Mouse (Mus musculus) kidney, embryonic 15.5 days (tissue): Measurements from ENCODE around the gene Rasgrf1. TPM values are rescaled to one million over a fixed set of nuclear protein-coding genes. Genes with fewer than 3 reads are reported as not detected.

ENCODE experiments used
- ATAC-seq: fragments of 200-750 bp; cut with Nextera tagmentation; replicated peaks from 2 replicates; pipeline ENCODE4 v1.8.0; 2017; ENCODE audit warnings: moderate TSS enrichment; ENCODE audit not compliant: low FRiP score
- H3K27ac ChIP-seq: fragments of 300-500 bp; sonication (generic); 2 replicates; pipeline ENCODE4 v1.5.1; 2015; ENCODE audit warnings: mild to moderate bottlenecking, inconsistent platforms
- H3K27me3 ChIP-seq: fragments of 300-500 bp; sonication (generic); 2 replicates; pipeline ENCODE4 v1.6.1; 2015; ENCODE audit warnings: inconsistent platforms
- H3K36me3 ChIP-seq: fragments of 300-500 bp; sonication (generic); 2 replicates; pipeline ENCODE4 v1.6.1; 2015; ENCODE audit warnings: inconsistent platforms
- H3K4me1 ChIP-seq: fragments of 300-500 bp; sonication (generic); 2 replicates; pipeline ENCODE4 v1.6.1; 2015; ENCODE audit warnings: inconsistent platforms
- H3K4me2 ChIP-seq: fragments of 300-500 bp; sonication (generic); 2 replicates; pipeline ENCODE4 v1.6.1; 2015; ENCODE audit warnings: moderate library complexity, mild to moderate bottlenecking, inconsistent platforms
- H3K4me3 ChIP-seq: fragments of 300-500 bp; sonication (generic); replicated peaks from 2 replicates; pipeline ENCODE4 v1.5.1; 2015; ENCODE audit warnings: mild to moderate bottlenecking, inconsistent platforms
- H3K9ac ChIP-seq: fragments of 300-500 bp; sonication (generic); 2 replicates; pipeline ENCODE4 v1.6.1; 2015; ENCODE audit warnings: mild to moderate bottlenecking, inconsistent platforms
- H3K9me3 ChIP-seq: fragments of 300-500 bp; sonication (generic); replicated peaks from 2 replicates; pipeline ENCODE4 v1.6.1; 2016; ENCODE audit warnings: inconsistent platforms
- WGBS: fragments of 180-500 bp; shearing (Covaris S2); methylation state at CpG from one replicate; pipeline ENCODE4 v1.1.7; 2015; ENCODE audit warnings: mixed read lengths; 5-methylcytosine and 5-hydroxymethylcytosine counted together
- polyA plus RNA-seq: library from polyadenylated mRNA; unstranded; fragments of >200 nt; fragmentation: Nextera tagmentation; extraction: Ambion mirVana; gene quantifications from 2 replicates; pipeline ENCODE4 v1.2.1, GENCODE M21; 2015

Rasgrf1 gene
- polyA plus RNA-seq, 1 experiment from 2014 or later, result 0.14 TPM

GRCm38 (mm10) chr9:89974463-89974931 is 64.8 kb downstream of the Rasgrf1 start:
- Histone ChIP-seq H3K4me1 (0 out of 2 replicates have a peak, but pooled peaks cover 4% of the 10 kb centered on the region), H3K9me3 (no peaks in the 10 kb centered on the region), H3K36me3 (no peaks in the 10 kb centered on the region), H3K4me2 (no peak overlapping the region), H3K9ac (no peak overlapping the region), H3K27ac (no peak overlapping the region), H3K27me3 (no peaks in the 10 kb centered on the region), H3K4me3 (no peak overlapping the region)
- 76% methylated on average over 10 of the region's 10 CpGs for WGBS
- no peak for ATAC-seq

GRCm38 (mm10) chr9:89976366-89976940 is 66.7 kb downstream of the Rasgrf1 start:
- H3K36me3 ChIP-seq, result no peaks in the 10 kb centered on the region
- no peak overlapping the region for H3K4me2 ChIP-seq
- no peaks in the 10 kb centered on the region for H3K9me3 ChIP-seq
- no peak overlapping the region for H3K9ac ChIP-seq
- H3K4me3 ChIP-seq, result no peak overlapping the region
- no peaks in the 10 kb centered on the region for H3K27me3 ChIP-seq
- no peak overlapping the region for H3K27ac ChIP-seq
- ATAC-seq, result no peak
- H3K4me1 ChIP-seq, result 0 out of 2 replicates have a peak, but pooled peaks cover 4% of the 10 kb centered on the region
- WGBS, result 72% methylated on average over 6 of the region's 6 CpGs

DNA sequence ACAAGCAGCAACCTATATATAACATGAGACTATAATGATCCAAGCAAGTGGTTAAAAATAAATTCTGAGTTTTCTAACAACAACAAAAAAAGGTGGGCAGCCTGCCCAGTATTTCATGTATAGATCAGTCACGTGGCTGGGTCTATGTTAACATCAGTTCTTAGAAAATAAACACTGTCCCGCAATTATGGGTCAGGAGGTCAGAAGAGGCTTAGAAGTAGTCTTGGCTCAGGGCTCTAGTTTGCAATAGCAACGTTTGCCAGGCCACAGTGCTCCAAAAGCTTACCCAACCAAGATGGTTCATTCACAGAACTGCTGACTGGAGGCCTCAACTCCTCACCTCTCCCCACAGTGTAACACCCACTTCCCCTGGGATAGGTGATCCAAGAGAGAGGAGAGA is 69.5 kb downstream of the Rasgrf1 start:
- no peak overlapping the region for H3K4me2 ChIP-seq
- H3K9ac ChIP-seq, result no peak overlapping the region
- H3K9me3 ChIP-seq, result no peaks in the 10 kb centered on the region
- 0 out of 2 replicates have a peak, but pooled peaks cover 4% of the 10 kb centered on the region for H3K4me1 ChIP-seq
- WGBS, result 23% methylated on average over 3 of the region's 3 CpGs
- H3K27me3 ChIP-seq, result no peaks in the 10 kb centered on the region
- no peak overlapping the region for H3K27ac ChIP-seq
- H3K4me3 ChIP-seq, result no peak overlapping the region
- no peak for ATAC-seq
- no peaks in the 10 kb centered on the region for H3K36me3 ChIP-seq

- Histone ChIP-seq H3K36me3 (no peaks in the 10 kb centered on the region), H3K27ac (no peak overlapping the region), H3K4me1 (0 out of 2 replicates have a peak, but pooled peaks cover 4% of the 10 kb centered on the region), H3K9ac (no peak overlapping the region), H3K9me3 (no peaks in the 10 kb centered on the region), H3K4me2 (no peak overlapping the region), H3K4me3 (no peak overlapping the region), H3K27me3 (no peaks in the 10 kb centered on the region)
- no peak for ATAC-seq
- 64% methylated on average over 1 of the region's 1 CpGs for WGBS
These were observed 72.5 kb downstream of the Rasgrf1 start for GRCm38 (mm10) chr9:89982256-89982655.

- H3K36me3 ChIP-seq, result no peaks in the 10 kb centered on the region
- no peak overlapping the region for H3K4me3 ChIP-seq
- no peak overlapping the region for H3K4me2 ChIP-seq
- H3K27ac ChIP-seq, result no peak overlapping the region
- no peak for ATAC-seq
- H3K4me1 ChIP-seq, result no peaks in the 10 kb centered on the region
- no peaks in the 10 kb centered on the region for H3K9me3 ChIP-seq
- WGBS, result 88% methylated on average over 3 of the region's 3 CpGs
- H3K9ac ChIP-seq, result no peak overlapping the region
- no peaks in the 10 kb centered on the region for H3K27me3 ChIP-seq
These were observed 78.3 kb downstream of the Rasgrf1 start for GRCm38 (mm10) chr9:89988053-89988452.

DNA sequence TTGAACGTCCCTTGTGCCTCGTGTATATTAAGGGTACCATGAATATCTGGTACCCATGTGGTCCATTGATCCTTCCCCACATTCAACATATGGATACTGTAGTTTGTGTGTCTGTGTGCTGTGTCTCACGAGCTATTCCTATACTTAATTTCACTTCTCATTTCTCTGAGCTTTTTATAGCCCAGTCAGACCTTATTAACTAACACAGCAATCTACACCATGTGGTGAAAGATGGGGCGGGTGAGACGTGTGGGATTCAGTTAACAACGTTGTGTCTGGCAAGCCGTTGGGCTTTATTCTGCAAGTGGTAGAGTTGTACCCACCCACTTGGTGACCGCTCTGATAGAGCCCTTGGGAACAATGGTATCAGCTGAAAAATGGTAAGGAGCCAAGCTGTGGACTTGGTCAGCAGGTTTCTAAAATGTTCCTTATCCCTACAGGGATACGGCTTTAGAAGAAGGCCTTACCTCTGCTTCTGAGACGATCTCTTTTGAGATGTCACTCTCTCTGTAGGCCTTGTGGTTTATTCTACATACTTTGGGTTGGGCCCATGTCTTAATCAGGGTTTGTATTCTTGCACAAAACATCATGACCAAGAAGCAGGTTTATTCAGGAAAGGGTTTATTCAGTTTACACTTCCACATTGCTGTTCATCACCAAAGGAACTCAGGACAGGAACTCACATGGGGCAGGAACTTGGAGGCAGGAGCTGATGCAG is 79.3 kb downstream of the Rasgrf1 start:
- H3K9ac ChIP-seq, result no peak overlapping the region
- H3K4me2 ChIP-seq, result no peak overlapping the region
- no peak for ATAC-seq
- H3K27ac ChIP-seq, result no peak overlapping the region
- H3K4me3 ChIP-seq, result no peak overlapping the region
- H3K36me3 ChIP-seq, result no peaks in the 10 kb centered on the region
- H3K4me1 ChIP-seq, result no peaks in the 10 kb centered on the region
- no peaks in the 10 kb centered on the region for H3K27me3 ChIP-seq
- no peaks in the 10 kb centered on the region for H3K9me3 ChIP-seq
- 87% methylated on average over 10 of the region's 10 CpGs for WGBS

DNA sequence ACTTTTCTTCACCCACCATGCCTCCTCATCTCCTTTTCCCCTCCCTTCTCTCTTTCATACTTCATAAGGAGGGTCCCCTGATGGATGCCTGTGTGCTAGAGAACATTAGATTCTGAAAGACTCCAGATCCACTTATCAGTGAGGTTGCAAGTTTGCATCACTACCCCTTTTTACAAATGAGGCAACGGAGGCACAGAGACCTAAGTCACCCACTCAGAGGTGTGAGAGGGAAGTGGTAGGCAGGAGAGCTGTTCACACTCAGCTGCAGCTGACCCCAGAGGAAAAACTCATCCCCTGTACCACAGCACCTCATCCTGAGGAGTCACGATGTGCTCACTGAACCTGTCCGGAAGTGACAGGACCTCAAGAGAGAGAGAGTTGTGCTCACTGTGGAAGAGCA is 96.7 kb downstream of the Rasgrf1 start:
- no peak overlapping the region for H3K27ac ChIP-seq
- H3K4me1 ChIP-seq, result no peaks in the 10 kb centered on the region
- H3K4me3 ChIP-seq, result no peak overlapping the region
- H3K9ac ChIP-seq, result no peak overlapping the region
- no peak for ATAC-seq
- H3K4me2 ChIP-seq, result no peak overlapping the region
- H3K36me3 ChIP-seq, result no peaks in the 10 kb centered on the region
- no peaks in the 10 kb centered on the region for H3K9me3 ChIP-seq
- H3K27me3 ChIP-seq, result no peaks in the 10 kb centered on the region
- 89% methylated on average over 3 of the region's 3 CpGs for WGBS

GRCm38 (mm10) chr9:90007094-90007493 is 97.4 kb downstream of the Rasgrf1 start:
- Histone ChIP-seq H3K27me3 (no peaks in the 10 kb centered on the region), H3K4me1 (no peaks in the 10 kb centered on the region), H3K4me2 (no peak overlapping the region), H3K36me3 (no peaks in the 10 kb centered on the region), H3K4me3 (no peak overlapping the region), H3K9ac (no peak overlapping the region), H3K27ac (no peak overlapping the region), H3K9me3 (no peaks in the 10 kb centered on the region)
- no peak for ATAC-seq
- 58% methylated on average over 2 of the region's 2 CpGs for WGBS

- Histone ChIP-seq H3K27me3 (no peaks in the 10 kb centered on the region), H3K9ac (no peak overlapping the region), H3K4me3 (no peak overlapping the region), H3K4me1 (no peaks in the 10 kb centered on the region), H3K27ac (no peak overlapping the region), H3K9me3 (no peaks in the 10 kb centered on the region), H3K36me3 (no peaks in the 10 kb centered on the region), H3K4me2 (no peak overlapping the region)
- 72% methylated on average over 6 of the region's 6 CpGs for WGBS
- ATAC-seq, result peak; percentile 52
These were observed 98.4 kb downstream of the Rasgrf1 start for GRCm38 (mm10) chr9:90008138-90008537.

- WGBS, result 33% methylated on average over 2 of the region's 2 CpGs
- no peak for ATAC-seq
- H3K27me3 ChIP-seq, result no peaks in the 10 kb centered on the region
These were observed 102.1 kb downstream of the Rasgrf1 start for GRCm38 (mm10) chr9:90011849-90012248.

GRCm38 (mm10) chr9:90014649-90015048 is 104.9 kb downstream of the Rasgrf1 start:
- Histone ChIP-seq H3K4me2 (no peak overlapping the region), H3K36me3 (no peaks in the 10 kb centered on the region), H3K27ac (no peak overlapping the region), H3K4me1 (no peaks in the 10 kb centered on the region), H3K27me3 (no peaks in the 10 kb centered on the region), H3K9ac (no peak overlapping the region), H3K9me3 (no peaks in the 10 kb centered on the region), H3K4me3 (no peak overlapping the region)
- WGBS, result 84% methylated on average over 3 of the region's 3 CpGs
- ATAC-seq, result no peak

More at GRCm38 (mm10) chr9:90011849-90012248, 102.1 kb downstream of the Rasgrf1 start:
- no peak overlapping the region for H3K4me2 ChIP-seq
- no peak overlapping the region for H3K9ac ChIP-seq
- H3K4me3 ChIP-seq, result no peak overlapping the region
- no peak overlapping the region for H3K27ac ChIP-seq
- H3K36me3 ChIP-seq, result no peaks in the 10 kb centered on the region
- no peaks in the 10 kb centered on the region for H3K4me1 ChIP-seq
- no peaks in the 10 kb centered on the region for H3K9me3 ChIP-seq

DNA sequence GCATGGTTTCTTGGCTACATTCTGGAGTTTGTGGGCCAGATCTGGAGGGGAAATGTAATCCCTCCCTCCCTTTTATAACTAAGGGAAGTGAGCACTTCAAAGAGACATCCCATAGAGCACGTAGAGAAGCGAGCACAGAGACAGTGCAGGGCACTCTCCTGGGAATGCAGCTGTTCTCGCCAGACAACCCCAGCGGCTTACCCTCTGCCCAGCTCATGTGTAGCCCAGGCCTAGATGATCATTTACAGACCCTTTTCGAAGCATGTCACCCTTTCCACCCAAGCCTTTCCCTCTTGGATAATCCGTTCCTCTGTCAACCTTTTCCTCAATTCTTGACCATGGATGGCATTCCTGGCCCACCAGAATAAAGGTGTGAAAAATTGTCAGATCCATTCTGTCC is 106.5 kb downstream of the Rasgrf1 start:
- Histone ChIP-seq H3K9ac (no peak overlapping the region), H3K4me2 (no peak overlapping the region), H3K4me3 (no peak overlapping the region), H3K9me3 (no peaks in the 10 kb centered on the region), H3K4me1 (no peaks in the 10 kb centered on the region), H3K27me3 (no peaks in the 10 kb centered on the region), H3K36me3 (no peaks in the 10 kb centered on the region), H3K27ac (no peak overlapping the region)
- 66% methylated on average over 6 of the region's 6 CpGs for WGBS
- ATAC-seq, result peak; percentile 56; the same call in 1 of the 2 replicates
